Mouse (Mus musculus): ENCODE measurements around the gene Rassf7. TPM values are rescaled to one million over a fixed set of nuclear protein-coding genes. Genes with fewer than 3 reads are reported as not detected.

Gene Rassf7
- total and polyA plus RNA-seq, 3 experiments, result 7.0 to 9.5 TPM; not detected in 1

DNA sequence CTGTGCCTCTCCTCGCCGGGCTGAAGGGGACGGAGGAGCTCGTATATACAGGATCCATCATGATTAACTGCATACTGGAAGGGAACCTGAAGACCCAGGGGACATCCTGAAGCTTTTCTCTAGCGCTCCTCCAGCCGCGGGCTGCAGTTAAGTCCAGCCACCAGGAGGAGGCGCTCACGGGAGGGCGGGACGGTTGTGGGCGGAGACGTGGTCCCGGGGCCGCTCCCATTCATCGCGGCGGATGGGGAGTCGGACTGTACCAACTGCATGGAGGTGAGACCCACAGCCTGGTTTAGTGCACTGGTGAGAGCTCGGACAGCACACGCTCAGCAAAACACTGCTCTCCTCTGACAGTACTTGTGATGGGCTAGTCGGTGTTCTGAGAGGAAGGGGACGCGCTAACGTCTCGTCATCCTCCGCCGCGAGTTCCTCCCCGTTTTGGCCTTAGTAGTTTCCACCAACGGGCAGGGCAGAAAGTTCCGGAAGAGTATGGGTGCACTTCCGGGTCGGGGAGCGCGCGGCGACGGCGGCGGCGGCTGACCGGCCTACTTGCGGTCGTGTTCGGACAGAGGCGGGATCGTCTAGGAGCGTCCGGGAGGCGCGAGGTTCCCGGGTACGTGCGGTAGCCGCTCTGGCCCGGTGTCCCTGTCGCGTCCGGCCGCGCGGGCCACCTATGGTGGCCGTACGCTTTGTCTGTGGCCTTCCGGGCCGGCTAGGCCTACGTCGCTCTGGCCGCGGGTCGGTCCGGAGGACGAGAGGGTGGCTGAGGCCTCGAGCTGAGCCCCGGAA, 12.8 kb downstream of the Rassf7 start, which contains the start of gene Phrf1 (continued):
- TF ChIP-seq POLR2AphosphoS2 (IDR thresholded peaks at IDR 0.05; ENCODE audit: low read length) (peak; percentile 45; the same call in 1 of the 2 replicates), ELF1 (IDR thresholded peaks at IDR 0.05; ENCODE audit: low read depth, low read length) (peak; percentile 88), JUND (IDR thresholded peaks at IDR 0.05; ENCODE audit: low read depth, low read length) (no peak), CTCF (IDR thresholded peaks at IDR 0.05 in 2 of 3, conservative IDR thresholded peaks at IDR 0.05 in 1 of 3; ENCODE audit: control insufficient read depth in 1 of 3, insufficient read depth in 1 of 3, low read depth in 2 of 3, low read length in 3 of 3, poor library complexity in 1 of 3, severe bottlenecking in 1 of 3) (peak; percentile 90 to 95 (median 91)), MEF2A (IDR thresholded peaks at IDR 0.05; ENCODE audit: extremely low read depth, insufficient replicate concordance, low read depth, low read length, poor library complexity, severe bottlenecking) (no peak), USF1 (IDR thresholded peaks at IDR 0.05; ENCODE audit: low read depth, low read length) (no peak), SIN3A (IDR thresholded peaks at IDR 0.05; ENCODE audit: low read length) (peak; percentile 66; the same call in 1 of the 2 replicates), RCOR1 (IDR thresholded peaks at IDR 0.05; ENCODE audit: low read depth, low read length) (no peak), ETS1 (IDR thresholded peaks at IDR 0.05; ENCODE audit: low read depth, low read length) (no peak)

DNA sequence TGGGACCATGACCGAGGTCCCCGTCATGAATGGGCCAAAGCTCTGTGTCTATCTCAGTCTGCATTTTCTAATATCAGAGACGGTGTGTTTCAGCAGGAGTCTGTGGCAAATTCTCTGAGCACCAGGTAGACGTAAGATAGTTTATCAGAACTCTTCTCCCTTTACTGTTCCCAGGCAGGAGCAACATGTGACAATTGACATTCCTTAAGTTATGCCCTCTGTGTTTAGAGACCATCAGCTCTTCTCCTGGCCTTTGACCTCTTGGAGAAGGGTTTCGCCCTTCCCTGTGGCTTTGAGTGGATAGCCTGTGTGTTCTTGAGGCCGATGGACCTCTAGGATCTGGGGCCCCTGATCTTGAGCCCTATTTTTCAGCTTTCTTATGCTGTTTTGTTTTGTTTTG, 14.0 kb downstream of the Rassf7 start:
- DNase-seq (ENCODE audit: low read depth, low spot score), result no peak
- peaks cover 36% of the 10 kb centered on the region for H3K79me2 ChIP-seq (ENCODE audit: control insufficient read depth, insufficient read depth, low read length, poor library complexity)
- H3K4me1 ChIP-seq (ENCODE audit: control insufficient read depth in 1 of 2, insufficient read depth in 2 of 2, low read length in 2 of 2), result peaks cover 4 to 12% of the 10 kb centered on the region in 2 experiments; a peak in 2 of 4 replicates
- no peaks in the 10 kb centered on the region for H3K27me3 ChIP-seq (ENCODE audit: control insufficient read depth in 1 of 2, insufficient read depth in 2 of 2, low read length in 2 of 2)
- H3K36me3 ChIP-seq (ENCODE audit: control insufficient read depth in 1 of 2, insufficient read depth in 2 of 2, low read length in 2 of 2), result peaks cover 11 to 20% of the 10 kb centered on the region in 2 experiments; a peak in 3 of 4 replicates
- no peak overlapping the region for H3K27ac ChIP-seq (ENCODE audit: control insufficient read depth, low read depth, low read length)
- peak overlapping the region; percentile 76 to 78 for H3K4me3 ChIP-seq (ENCODE audit: control insufficient read depth in 1 of 2, insufficient read depth in 1 of 2, low read depth in 2 of 2, low read length in 2 of 2)
- TF ChIP-seq BHLHE40 (IDR thresholded peaks at IDR 0.05; ENCODE audit: borderline replicate concordance, low read depth, low read length) (no peak), UBTF (IDR thresholded peaks at IDR 0.05; ENCODE audit: borderline replicate concordance, insufficient read depth, low read depth, low read length) (no peak), MYB (IDR thresholded peaks at IDR 0.05; ENCODE audit: low read depth, low read length) (no peak), CHD2 (IDR thresholded peaks at IDR 0.05; ENCODE audit: low read length) (no peak), RCOR1 (IDR thresholded peaks at IDR 0.05; ENCODE audit: low read depth, low read length) (no peak), SMC3 (IDR thresholded peaks at IDR 0.05; ENCODE audit: low read depth, low read length) (no peak), POLR2AphosphoS2 (IDR thresholded peaks at IDR 0.05; ENCODE audit: low read length) (no peak), E2F4 (IDR thresholded peaks at IDR 0.05; ENCODE audit: borderline replicate concordance, low read depth, low read length) (no peak), POLR2AphosphoS5 (IDR thresholded peaks at IDR 0.05; ENCODE audit: borderline replicate concordance, low read depth, low read length) (no peak), CHD1 (IDR thresholded peaks at IDR 0.05; ENCODE audit: low read depth, low read length) (no peak)
- H3K9ac ChIP-seq (ENCODE audit: control insufficient read depth, low read depth, low read length, poor library complexity, severe bottlenecking), result peak overlapping the region; percentile 83
- H3K9me3 ChIP-seq (replicated peaks; ENCODE audit: insufficient read depth, low read length), result no peaks in the 10 kb centered on the region
